Mouse (Mus musculus): Measurements from ENCODE around the gene Gns. TPM values are rescaled to one million over a fixed set of nuclear protein-coding genes. Genes with fewer than 3 reads are reported as not detected.

Gns gene
- polyA plus RNA-seq, 1 experiment: 47.2 TPM

GRCm38 (mm10) chr10:121419640-121420470 lies 55.0 kb downstream of the Gns start:
- H3ac ChIP-seq (ENCODE audit: control insufficient read depth, insufficient read length, low read depth): no peak overlapping the region
- H3K4me3 ChIP-seq (ENCODE audit: insufficient read depth, poor library complexity, severe bottlenecking): no peak overlapping the region
- TF ChIP-seq MYOG (IDR thresholded peaks at IDR 0.05; ENCODE audit: control insufficient read depth, extremely low read depth, insufficient read length) (no peak), USF1 (IDR thresholded peaks at IDR 0.05; ENCODE audit: low read depth) (no peak), MYOD1 (IDR thresholded peaks at IDR 0.05; ENCODE audit: control insufficient read depth, insufficient read length, low read depth) (no peak), MAX (IDR thresholded peaks at IDR 0.05) (no peak), FOSL1 (IDR thresholded peaks at IDR 0.05; ENCODE audit: insufficient read depth, low read length, poor library complexity, severe bottlenecking) (no peak), CEBPB (IDR thresholded peaks at IDR 0.05; ENCODE audit: low read depth) (no peak), CTCF (IDR thresholded peaks at IDR 0.05; ENCODE audit: control insufficient read depth, insufficient read depth, insufficient read length) (no peak)
- H3K79me3 ChIP-seq (ENCODE audit: low read depth): no peaks in the 10 kb centered on the region
- H3K79me2 ChIP-seq (ENCODE audit: control insufficient read depth, insufficient read depth): no peaks in the 10 kb centered on the region
- no peaks in the 10 kb centered on the region for H3K36me3 ChIP-seq (ENCODE audit: control insufficient read depth, insufficient read depth)
- no peaks in the 10 kb centered on the region for H3K27me3 ChIP-seq (ENCODE audit: control insufficient read depth, insufficient read depth, insufficient read length)

- TF ChIP-seq CTCF (IDR thresholded peaks at IDR 0.05; ENCODE audit: control insufficient read depth, insufficient read depth, insufficient read length) (no peak), CEBPB (IDR thresholded peaks at IDR 0.05; ENCODE audit: low read depth) (no peak), FOSL1 (IDR thresholded peaks at IDR 0.05; ENCODE audit: insufficient read depth, low read length, poor library complexity, severe bottlenecking) (no peak), MAX (IDR thresholded peaks at IDR 0.05) (no peak), MYOG (IDR thresholded peaks at IDR 0.05; ENCODE audit: control insufficient read depth, extremely low read depth, insufficient read length) (no peak), MYOD1 (IDR thresholded peaks at IDR 0.05; ENCODE audit: control insufficient read depth, insufficient read length, low read depth) (no peak), USF1 (IDR thresholded peaks at IDR 0.05; ENCODE audit: low read depth) (no peak)
- Histone ChIP-seq H3K4me3 (ENCODE audit: insufficient read depth, poor library complexity, severe bottlenecking) (no peak overlapping the region), H3K79me3 (ENCODE audit: low read depth) (no peaks in the 10 kb centered on the region), H3K27me3 (ENCODE audit: control insufficient read depth, insufficient read depth, insufficient read length) (no peaks in the 10 kb centered on the region), H3ac (ENCODE audit: control insufficient read depth, insufficient read length, low read depth) (no peak overlapping the region), H3K79me2 (ENCODE audit: control insufficient read depth, insufficient read depth) (no peaks in the 10 kb centered on the region), H3K36me3 (ENCODE audit: control insufficient read depth, insufficient read depth) (no peaks in the 10 kb centered on the region)
Observed at GRCm38 (mm10) chr10:121421023-121421422, 56.1 kb downstream of the Gns start.

- TF ChIP-seq CEBPB (IDR thresholded peaks at IDR 0.05; ENCODE audit: low read depth) (no peak), FOSL1 (IDR thresholded peaks at IDR 0.05; ENCODE audit: insufficient read depth, low read length, poor library complexity, severe bottlenecking) (no peak), MYOG (IDR thresholded peaks at IDR 0.05; ENCODE audit: control insufficient read depth, extremely low read depth, insufficient read length) (no peak), MYOD1 (IDR thresholded peaks at IDR 0.05; ENCODE audit: control insufficient read depth, insufficient read length, low read depth) (no peak), USF1 (IDR thresholded peaks at IDR 0.05; ENCODE audit: low read depth) (no peak), CTCF (IDR thresholded peaks at IDR 0.05; ENCODE audit: control insufficient read depth, insufficient read depth, insufficient read length) (no peak), MAX (IDR thresholded peaks at IDR 0.05) (no peak)
- Histone ChIP-seq H3K79me2 (ENCODE audit: control insufficient read depth, insufficient read depth) (no peaks in the 10 kb centered on the region), H3K36me3 (ENCODE audit: control insufficient read depth, insufficient read depth) (no peaks in the 10 kb centered on the region), H3ac (ENCODE audit: control insufficient read depth, insufficient read length, low read depth) (no peak overlapping the region), H3K79me3 (ENCODE audit: low read depth) (no peaks in the 10 kb centered on the region), H3K4me3 (ENCODE audit: insufficient read depth, poor library complexity, severe bottlenecking) (no peak overlapping the region), H3K27me3 (ENCODE audit: control insufficient read depth, insufficient read depth, insufficient read length) (no peaks in the 10 kb centered on the region)
Observed at GRCm38 (mm10) chr10:121421657-121422290, 56.9 kb downstream of the Gns start.

GRCm38 (mm10) chr10:121422294-121422693 lies 57.4 kb downstream of the Gns start:
- H3K79me2 ChIP-seq (ENCODE audit: control insufficient read depth, insufficient read depth): no peaks in the 10 kb centered on the region
- no peak overlapping the region for H3K4me3 ChIP-seq (ENCODE audit: insufficient read depth, poor library complexity, severe bottlenecking)
- H3K79me3 ChIP-seq (ENCODE audit: low read depth): no peaks in the 10 kb centered on the region
- H3K27me3 ChIP-seq (ENCODE audit: control insufficient read depth, insufficient read depth, insufficient read length): no peaks in the 10 kb centered on the region
- H3ac ChIP-seq (ENCODE audit: control insufficient read depth, insufficient read length, low read depth): no peak overlapping the region
- no peaks in the 10 kb centered on the region for H3K36me3 ChIP-seq (ENCODE audit: control insufficient read depth, insufficient read depth)
- TF ChIP-seq FOSL1 (IDR thresholded peaks at IDR 0.05; ENCODE audit: insufficient read depth, low read length, poor library complexity, severe bottlenecking): no peak
- TF ChIP-seq USF1 (IDR thresholded peaks at IDR 0.05; ENCODE audit: low read depth): no peak
- no peak for TF ChIP-seq MYOG (IDR thresholded peaks at IDR 0.05; ENCODE audit: control insufficient read depth, extremely low read depth, insufficient read length)
- TF ChIP-seq MAX (IDR thresholded peaks at IDR 0.05): no peak
- TF ChIP-seq MYOD1 (IDR thresholded peaks at IDR 0.05; ENCODE audit: control insufficient read depth, insufficient read length, low read depth): no peak
- no peak for TF ChIP-seq CTCF (IDR thresholded peaks at IDR 0.05; ENCODE audit: control insufficient read depth, insufficient read depth, insufficient read length)
- TF ChIP-seq CEBPB (IDR thresholded peaks at IDR 0.05; ENCODE audit: low read depth): no peak

GRCm38 (mm10) chr10:121423541-121424349 lies 58.9 kb downstream of the Gns start:
- no peaks in the 10 kb centered on the region for H3K79me3 ChIP-seq (ENCODE audit: low read depth)
- H3K36me3 ChIP-seq (ENCODE audit: control insufficient read depth, insufficient read depth): no peaks in the 10 kb centered on the region
- no peaks in the 10 kb centered on the region for H3K27me3 ChIP-seq (ENCODE audit: control insufficient read depth, insufficient read depth, insufficient read length)
- H3K79me2 ChIP-seq (ENCODE audit: control insufficient read depth, insufficient read depth): no peaks in the 10 kb centered on the region
- no peak overlapping the region for H3K4me3 ChIP-seq (ENCODE audit: insufficient read depth, poor library complexity, severe bottlenecking)
- no peak overlapping the region for H3ac ChIP-seq (ENCODE audit: control insufficient read depth, insufficient read length, low read depth)
- no peak for TF ChIP-seq MYOG (IDR thresholded peaks at IDR 0.05; ENCODE audit: control insufficient read depth, extremely low read depth, insufficient read length)
- TF ChIP-seq MYOD1 (IDR thresholded peaks at IDR 0.05; ENCODE audit: control insufficient read depth, insufficient read length, low read depth): no peak
- TF ChIP-seq CTCF (IDR thresholded peaks at IDR 0.05; ENCODE audit: control insufficient read depth, insufficient read depth, insufficient read length): no peak
- no peak for TF ChIP-seq FOSL1 (IDR thresholded peaks at IDR 0.05; ENCODE audit: insufficient read depth, low read length, poor library complexity, severe bottlenecking)
- TF ChIP-seq CEBPB (IDR thresholded peaks at IDR 0.05; ENCODE audit: low read depth): no peak
- no peak for TF ChIP-seq MAX (IDR thresholded peaks at IDR 0.05)
- no peak for TF ChIP-seq USF1 (IDR thresholded peaks at IDR 0.05; ENCODE audit: low read depth)
